Mouse (Mus musculus): ENCODE data around the gene B3galt4. TPM values are rescaled to one million over a fixed set of nuclear protein-coding genes. Genes with fewer than 3 reads are reported as not detected.

B3galt4 gene
- polyA plus RNA-seq, 1 experiment: 6.7 TPM

DNA sequence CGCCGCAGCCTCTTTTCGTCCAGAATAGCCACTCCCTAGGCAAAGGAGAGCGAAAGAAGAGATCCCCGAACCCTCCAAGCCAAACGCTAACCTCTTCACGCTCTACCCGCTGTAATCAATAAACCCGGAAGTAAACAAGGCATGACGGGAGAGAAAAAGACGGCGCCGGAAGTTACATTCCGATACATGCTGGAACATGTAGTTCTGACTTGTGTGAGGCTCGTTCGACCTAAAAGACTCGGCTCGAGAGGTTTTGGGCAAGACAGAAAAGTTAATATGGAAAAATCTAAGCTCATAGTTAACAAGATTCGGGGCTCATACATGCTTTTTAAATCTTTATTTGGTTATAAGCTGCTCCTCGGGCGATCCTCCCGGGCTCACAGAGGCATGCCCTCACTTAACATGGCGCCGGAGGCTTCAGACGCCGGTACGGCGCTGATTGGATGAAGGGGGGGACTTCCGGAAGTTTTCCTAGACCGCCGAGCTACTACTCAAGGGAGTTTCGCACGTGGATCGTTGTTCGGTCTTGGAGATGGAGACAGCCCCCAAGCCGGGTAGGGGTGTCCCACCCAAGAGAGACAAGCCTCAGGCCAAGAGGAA is 11.0 kb downstream of the B3galt4 start, which contains the start of the genes Pfdn6 and Wdr46:
Gene Pfdn6 (minus strand): TSS at position 138 of the 600 bp plus-strand sequence.
Gene Wdr46 (plus strand): TSS at position 455 of the 600 bp plus-strand sequence.
- peak within 1 kb of the TSS; percentile 99 for H3K4me3 ChIP-seq (ENCODE audit: insufficient read depth, low read depth, low read length)
- TF ChIP-seq CTCF (conservative IDR thresholded peaks at IDR 0.05; ENCODE audit: insufficient read depth, insufficient read length, low read depth, low read length) (no peak), POLR2A (IDR thresholded peaks at IDR 0.05; ENCODE audit: low read depth, low read length) (no peak)
- H3K27ac ChIP-seq (ENCODE audit: insufficient read depth, low read depth, low read length): peak within 1 kb of the TSS; percentile 79
- under 1% methylated on average over 36 of the region's 36 CpGs for WGBS
- DNase-seq: peak; percentile 95
- H3K27me3 ChIP-seq (replicated peaks; ENCODE audit: control insufficient read depth, insufficient read depth, low read length): no peaks in the 10 kb centered on the region
- H3K36me3 ChIP-seq (ENCODE audit: control insufficient read depth, insufficient read depth, low read length): no peaks in the 10 kb centered on the region
- no peaks in the 10 kb centered on the region for H3K4me1 ChIP-seq (ENCODE audit: control insufficient read depth, insufficient read depth, low read length)

DNA sequence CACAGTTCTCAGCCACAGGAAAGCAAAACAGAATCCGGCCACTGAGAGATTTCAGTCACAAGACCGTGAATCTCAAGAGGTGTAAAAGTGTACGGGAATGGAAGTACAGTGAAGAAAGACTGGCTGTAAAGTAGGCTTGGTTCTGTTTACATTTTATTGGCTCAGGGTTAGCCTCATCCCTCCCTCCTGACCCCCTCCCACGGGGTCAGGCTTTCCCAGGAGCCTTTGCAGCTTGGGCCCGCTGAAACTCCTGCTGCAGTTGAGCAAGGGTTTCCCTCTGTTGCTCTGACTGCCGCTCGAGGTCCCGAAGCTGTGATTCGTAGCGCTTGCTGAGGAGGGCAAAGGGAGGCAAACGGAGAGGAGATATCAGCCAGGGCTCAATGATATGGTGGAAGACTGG is 12.5 kb downstream of the B3galt4 start:
- no peak for DNase-seq
- no peaks in the 10 kb centered on the region for H3K27me3 ChIP-seq (replicated peaks; ENCODE audit: control insufficient read depth, insufficient read depth, low read length)
- no peaks in the 10 kb centered on the region for H3K4me1 ChIP-seq (ENCODE audit: control insufficient read depth, insufficient read depth, low read length)
- H3K27ac ChIP-seq (ENCODE audit: insufficient read depth, low read depth, low read length): no peak overlapping the region
- no peak for TF ChIP-seq CTCF (conservative IDR thresholded peaks at IDR 0.05; ENCODE audit: insufficient read depth, insufficient read length, low read depth, low read length)
- TF ChIP-seq POLR2A (IDR thresholded peaks at IDR 0.05; ENCODE audit: low read depth, low read length): no peak
- H3K36me3 ChIP-seq (ENCODE audit: control insufficient read depth, insufficient read depth, low read length): no peaks in the 10 kb centered on the region
- H3K4me3 ChIP-seq (ENCODE audit: insufficient read depth, low read depth, low read length): no peak overlapping the region
- WGBS: 69% methylated on average over 11 of the region's 11 CpGs

DNA sequence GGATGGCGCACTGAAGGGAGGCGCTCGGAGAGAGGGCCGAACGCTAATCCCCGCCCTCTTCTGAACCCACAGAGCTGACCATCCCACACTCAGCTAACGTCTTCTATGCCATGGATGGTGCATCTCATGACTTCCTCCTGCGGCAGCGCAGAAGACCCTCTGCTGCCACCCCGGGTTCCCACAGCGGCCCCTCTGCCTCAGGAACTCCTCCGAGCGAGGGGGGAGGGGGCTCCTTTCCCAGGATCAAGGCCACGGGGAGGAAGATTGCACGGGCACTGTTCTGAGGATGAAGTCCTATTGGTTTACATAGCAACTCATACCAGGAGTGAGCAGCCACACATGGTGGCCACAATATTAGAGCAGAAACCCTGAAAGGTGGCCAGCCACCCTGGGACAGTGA is 14.3 kb downstream of the B3galt4 start:
- no peaks in the 10 kb centered on the region for H3K36me3 ChIP-seq (ENCODE audit: control insufficient read depth, insufficient read depth, low read length)
- H3K4me3 ChIP-seq (ENCODE audit: insufficient read depth, low read depth, low read length): no peak overlapping the region
- no peaks in the 10 kb centered on the region for H3K4me1 ChIP-seq (ENCODE audit: control insufficient read depth, insufficient read depth, low read length)
- H3K27ac ChIP-seq (ENCODE audit: insufficient read depth, low read depth, low read length): no peak overlapping the region
- no peak for DNase-seq
- TF ChIP-seq CTCF (conservative IDR thresholded peaks at IDR 0.05; ENCODE audit: insufficient read depth, insufficient read length, low read depth, low read length) (no peak), POLR2A (IDR thresholded peaks at IDR 0.05; ENCODE audit: low read depth, low read length) (no peak)
- H3K27me3 ChIP-seq (replicated peaks; ENCODE audit: control insufficient read depth, insufficient read depth, low read length): no peaks in the 10 kb centered on the region
- WGBS: 87% methylated on average over 15 of the region's 15 CpGs

DNA sequence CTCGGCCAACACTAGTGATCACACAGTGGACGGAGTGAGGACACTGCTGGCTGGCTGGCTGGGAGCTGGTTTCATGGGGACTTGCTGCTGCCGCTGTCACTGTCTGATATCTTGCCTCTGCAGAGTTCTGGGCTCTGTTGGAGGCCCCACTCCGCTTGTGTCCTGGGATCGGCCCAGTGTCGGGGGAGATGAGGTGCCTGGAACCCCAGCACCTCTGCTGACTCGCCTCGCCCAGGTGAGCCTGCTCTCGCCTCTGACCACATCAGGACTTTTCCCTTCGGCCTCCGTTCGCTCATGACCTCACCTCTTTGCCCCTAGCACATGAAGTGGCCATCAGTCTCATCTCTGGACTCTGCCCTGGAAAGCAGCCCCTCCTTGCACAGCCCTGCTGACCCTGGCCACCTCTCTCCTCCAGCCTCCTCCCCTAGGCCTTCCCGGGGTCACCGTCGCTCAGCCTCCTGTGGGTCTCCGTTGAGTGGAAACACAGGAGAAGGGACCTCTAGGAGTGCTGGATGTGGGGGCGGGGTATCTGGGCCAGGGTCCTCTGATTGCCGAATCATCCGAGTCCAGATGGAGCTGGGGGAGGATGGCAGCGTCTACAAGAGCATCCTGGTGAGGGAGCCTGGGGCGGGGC is 15.7 kb downstream of the B3galt4 start:
- Histone ChIP-seq H3K36me3 (ENCODE audit: control insufficient read depth, insufficient read depth, low read length) (no peaks in the 10 kb centered on the region), H3K4me1 (ENCODE audit: control insufficient read depth, insufficient read depth, low read length) (no peaks in the 10 kb centered on the region), H3K4me3 (ENCODE audit: insufficient read depth, low read depth, low read length) (no peak overlapping the region), H3K27ac (ENCODE audit: insufficient read depth, low read depth, low read length) (no peak overlapping the region), H3K27me3 (replicated peaks; ENCODE audit: control insufficient read depth, insufficient read depth, low read length) (no peaks in the 10 kb centered on the region)
- 80% methylated on average over 21 of the region's 21 CpGs for WGBS
- no peak for DNase-seq
- TF ChIP-seq POLR2A (IDR thresholded peaks at IDR 0.05; ENCODE audit: low read depth, low read length): no peak
- TF ChIP-seq CTCF (conservative IDR thresholded peaks at IDR 0.05; ENCODE audit: insufficient read depth, insufficient read length, low read depth, low read length): no peak

DNA sequence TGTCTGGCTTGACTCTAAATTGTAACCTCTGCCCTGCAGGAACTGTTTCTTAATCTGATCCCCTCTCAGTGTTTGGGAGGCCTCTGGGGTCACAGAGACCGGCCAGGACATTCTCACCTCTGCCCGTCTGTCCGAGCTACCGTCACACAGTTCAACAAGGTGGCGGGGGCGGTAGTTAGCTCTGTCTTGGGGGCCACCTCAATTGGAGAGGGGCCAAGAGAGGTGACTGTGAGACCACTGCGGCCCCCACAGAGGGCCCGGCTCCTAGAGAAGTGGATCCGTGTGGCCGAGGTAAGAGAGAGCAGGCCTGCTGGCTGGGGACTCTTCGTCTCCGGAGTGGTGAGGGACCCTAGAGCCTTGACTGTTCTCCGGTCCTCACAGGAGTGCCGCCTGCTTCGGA is 18.3 kb downstream of the B3galt4 start:
- H3K4me1 ChIP-seq (ENCODE audit: control insufficient read depth, insufficient read depth, low read length): no peaks in the 10 kb centered on the region
- 94% methylated on average over 15 of the region's 15 CpGs for WGBS
- H3K27ac ChIP-seq (ENCODE audit: insufficient read depth, low read depth, low read length): no peak overlapping the region
- TF ChIP-seq POLR2A (IDR thresholded peaks at IDR 0.05; ENCODE audit: low read depth, low read length) (no peak), CTCF (conservative IDR thresholded peaks at IDR 0.05; ENCODE audit: insufficient read depth, insufficient read length, low read depth, low read length) (no peak)
- no peak for DNase-seq
- H3K36me3 ChIP-seq (ENCODE audit: control insufficient read depth, insufficient read depth, low read length): no peaks in the 10 kb centered on the region
- no peaks in the 10 kb centered on the region for H3K27me3 ChIP-seq (replicated peaks; ENCODE audit: control insufficient read depth, insufficient read depth, low read length)
- H3K4me3 ChIP-seq (ENCODE audit: insufficient read depth, low read depth, low read length): no peak overlapping the region

DNA sequence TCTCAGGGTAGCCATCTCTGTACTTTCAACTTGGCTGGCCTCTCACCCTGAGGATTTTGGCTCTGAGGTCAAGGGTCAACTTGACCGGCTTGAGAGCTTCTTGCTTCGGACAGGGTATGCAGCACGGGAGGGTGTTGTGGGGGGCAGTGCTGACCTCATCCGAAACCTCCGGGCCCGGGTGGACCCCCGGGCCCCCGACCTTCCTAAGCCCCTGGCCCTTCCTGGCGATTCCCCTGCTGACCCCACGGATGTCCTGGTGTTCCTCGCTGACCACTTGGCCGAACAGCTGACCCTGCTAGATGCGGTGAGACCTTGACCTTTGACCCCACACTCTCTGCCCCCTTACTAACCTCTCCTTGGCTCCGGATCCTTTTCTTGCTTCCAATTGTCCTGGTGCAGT is 18.8 kb downstream of the B3galt4 start:
- WGBS: 80% methylated on average over 14 of the region's 14 CpGs
- H3K36me3 ChIP-seq (ENCODE audit: control insufficient read depth, insufficient read depth, low read length): no peaks in the 10 kb centered on the region
- DNase-seq: no peak
- no peak overlapping the region for H3K27ac ChIP-seq (ENCODE audit: insufficient read depth, low read depth, low read length)
- TF ChIP-seq POLR2A (IDR thresholded peaks at IDR 0.05; ENCODE audit: low read depth, low read length) (no peak), CTCF (conservative IDR thresholded peaks at IDR 0.05; ENCODE audit: insufficient read depth, insufficient read length, low read depth, low read length) (no peak)
- H3K4me3 ChIP-seq (ENCODE audit: insufficient read depth, low read depth, low read length): no peak overlapping the region
- H3K4me1 ChIP-seq (ENCODE audit: control insufficient read depth, insufficient read depth, low read length): no peaks in the 10 kb centered on the region
- no peaks in the 10 kb centered on the region for H3K27me3 ChIP-seq (replicated peaks; ENCODE audit: control insufficient read depth, insufficient read depth, low read length)

DNA sequence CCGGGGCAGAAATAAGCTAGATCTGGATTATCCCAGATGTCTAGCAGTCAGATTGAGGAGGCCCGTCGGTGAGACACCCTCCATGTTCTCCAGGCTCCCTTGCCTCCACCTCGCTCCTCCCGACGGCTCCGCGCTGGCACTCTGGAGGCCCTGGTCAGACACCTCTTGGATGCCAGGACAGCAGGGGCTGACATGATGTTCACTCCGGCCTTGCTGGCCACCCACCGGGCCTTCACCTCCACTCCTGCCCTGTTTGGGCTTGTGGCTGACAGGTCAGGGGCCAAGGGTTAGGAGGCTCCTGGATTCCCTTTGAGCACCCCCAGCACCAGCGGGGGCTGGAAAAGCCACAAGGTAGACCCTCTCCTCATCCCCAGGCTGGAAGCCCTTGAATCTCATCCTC is 19.3 kb downstream of the B3galt4 start:
- 95% methylated on average over 11 of the region's 11 CpGs for WGBS
- Histone ChIP-seq H3K4me1 (ENCODE audit: control insufficient read depth, insufficient read depth, low read length) (no peaks in the 10 kb centered on the region), H3K27me3 (replicated peaks; ENCODE audit: control insufficient read depth, insufficient read depth, low read length) (no peaks in the 10 kb centered on the region), H3K4me3 (ENCODE audit: insufficient read depth, low read depth, low read length) (no peak overlapping the region), H3K27ac (ENCODE audit: insufficient read depth, low read depth, low read length) (no peak overlapping the region), H3K36me3 (ENCODE audit: control insufficient read depth, insufficient read depth, low read length) (no peaks in the 10 kb centered on the region)
- no peak for DNase-seq
- no peak for TF ChIP-seq CTCF (conservative IDR thresholded peaks at IDR 0.05; ENCODE audit: insufficient read depth, insufficient read length, low read depth, low read length)
- no peak for TF ChIP-seq POLR2A (IDR thresholded peaks at IDR 0.05; ENCODE audit: low read depth, low read length)
